Mouse (Mus musculus): ENCODE results near the gene Irgq.

DNA sequence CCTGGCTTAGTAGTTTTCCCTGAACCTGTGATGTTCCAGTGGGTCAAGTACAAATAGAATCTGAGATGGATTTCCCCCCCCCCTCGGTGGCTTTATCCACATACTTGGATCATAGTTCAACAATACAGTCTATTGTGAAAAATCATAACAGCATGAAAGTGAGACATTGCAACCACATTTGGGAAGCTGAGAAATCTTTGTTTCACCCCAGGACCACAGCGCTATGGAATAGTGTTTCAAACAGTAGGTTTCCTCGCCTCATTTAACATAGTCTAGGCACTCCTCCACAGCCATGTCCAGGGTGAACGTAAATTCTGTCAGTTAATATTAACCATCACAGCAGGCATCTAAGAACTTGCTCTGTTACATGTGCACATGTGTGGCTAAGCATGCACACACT is 6.6 kb downstream of the Irgq start:
- TF ChIP-seq CTCF (conservative IDR thresholded peaks at IDR 0.05; ENCODE audit: insufficient read depth, insufficient read length, low read depth, low read length): no peak
- TF ChIP-seq POLR2A (IDR thresholded peaks at IDR 0.05; ENCODE audit: low read depth, low read length): no peak

All from kidney, adult 2 months (tissue).